8 mouse cellular contexts compared by ENCODE assay signal in the genomic region with DNA sequence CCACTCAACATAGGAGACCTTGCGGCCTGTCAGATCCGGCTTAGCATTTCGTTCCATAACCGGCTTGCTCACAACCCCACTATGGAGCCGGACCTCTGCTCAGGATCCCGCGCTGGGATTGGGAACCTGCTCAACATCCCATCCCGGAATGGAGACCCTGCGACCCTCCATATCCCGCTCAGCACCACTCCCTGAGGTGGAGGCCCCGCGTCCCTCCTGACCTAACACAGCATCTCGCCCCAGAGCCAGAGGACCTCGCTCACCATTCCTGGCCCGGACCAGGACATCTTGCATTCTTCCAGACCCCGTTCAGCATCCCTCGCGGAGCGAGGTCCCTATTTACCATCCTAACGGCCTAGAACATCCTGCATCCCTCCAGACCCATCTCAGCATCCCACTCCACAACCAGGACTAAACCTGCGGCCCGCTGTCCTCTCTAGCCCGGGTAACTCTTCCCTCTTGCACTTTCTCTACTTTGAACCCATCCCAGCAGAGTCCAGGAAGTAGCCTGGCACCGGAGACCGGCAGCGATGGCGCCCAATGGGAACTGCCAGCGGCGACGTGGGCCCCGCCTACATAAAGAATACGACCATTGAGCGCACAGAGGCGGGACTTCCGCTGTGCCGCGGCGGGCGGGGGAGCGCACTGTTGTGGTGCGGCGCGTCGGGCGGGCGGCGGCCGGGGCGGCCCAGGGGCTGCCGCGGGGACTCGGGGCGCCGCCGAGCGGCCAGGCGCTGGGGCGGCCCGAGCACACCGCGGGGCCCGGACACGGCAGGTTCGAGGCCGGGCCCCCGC. TPM values are rescaled to one million over a fixed set of nuclear protein-coding genes. Genes with fewer than 3 reads are reported as not detected.
A peak's percentile ranks its signal among the peaks of the same experiment; 100 is the strongest.
DNase-seq lines count a peak whose midpoint lies in the region; ATAC-seq and TF ChIP-seq lines count a peak whose summit lies in the region.

Sap30l (plus strand) TSS at position 667 of the 795 bp plus-strand sequence.

- peak within 1 kb of the TSS; percentile 88 for H3K9ac ChIP-seq in hindbrain, embryonic 14.5 days

- peaks cover 22% of the 10 kb centered on the region for H3K4me1 ChIP-seq in hindbrain, embryonic 14.5 days (replicated peaks; ENCODE audit: control insufficient read depth, insufficient read depth, low read length)

- ATAC-seq in Patski = peak; percentile 97
- peak; percentile 96 for ATAC-seq in hindbrain, embryonic 14.5 days (ENCODE audit: low FRiP score)

- in situ Hi-C loops in Patski (cut with MboI; ENCODE audit: low pct_unique_long_range_greater_than_20kb) = no loop called here

- no peaks in the 10 kb centered on the region for H3K9me3 ChIP-seq in hindbrain, embryonic 14.5 days (ENCODE audit: control insufficient read depth, low read length)

- WGBS in hindbrain, embryonic 14.5 days = under 1% methylated on average over 48 of the region's 66 CpGs

- peak; percentile 69 for DNase-seq in Patski (ENCODE audit: low read depth, low spot score)
- peak; percentile 97 to 98 for DNase-seq in cerebellum, postnatal 14 days
- peak; percentile 94 to 97 for DNase-seq in frontal cortex, postnatal 25 days (ENCODE audit: low spot score in 2 of 2)
- peak; percentile 96 for DNase-seq in hindbrain, embryonic 14.5 days (ENCODE audit: low spot score)
- DNase-seq in layer of hippocampus, postnatal 36 days = peak; percentile 95
- peak; percentile 99 for DNase-seq in lung, postnatal 36 days
- peak; percentile 97 for DNase-seq in retina, postnatal 1 day
- peak; percentile 95 for DNase-seq in urinary bladder, adult 18-20 months (ENCODE audit: low spot score in 2 of 2)

- peak within 1 kb of the TSS; percentile 53 for H3K27ac ChIP-seq in hindbrain, embryonic 14.5 days

- no peaks in the 10 kb centered on the region for H3K27me3 ChIP-seq in Patski
- no peaks in the 10 kb centered on the region for H3K27me3 ChIP-seq in hindbrain, embryonic 14.5 days (ENCODE audit: control insufficient read depth, insufficient read depth, low read length)

- TF ChIP-seq CTCF in Patski (IDR thresholded peaks at IDR 0.05) = no peak

- POLR2A ChIA-PET in Patski (lab: Charles Lee) = no interaction called here

- H3K36me3 ChIP-seq in hindbrain, embryonic 14.5 days (replicated peaks; ENCODE audit: control insufficient read depth, insufficient read depth) = peaks cover 4% of the 10 kb centered on the region; the same call in 1 of the 2 replicates

- H3K4me3 ChIP-seq in hindbrain, embryonic 14.5 days (replicated peaks; ENCODE audit: low read length) = peak within 1 kb of the TSS; percentile 93

- H3K4me2 ChIP-seq in hindbrain, embryonic 14.5 days (replicated peaks) = peak within 1 kb of the TSS; percentile 97

- CTCF ChIA-PET in Patski (lab: Charles Lee) = no interaction called here

RNA-seq across cellular contexts. Expression of gene Sap30l, which starts in this region (rescaled TPM):
- polyA plus RNA-seq in Patski (2021) = 47.9 TPM
- polyA plus RNA-seq in hindbrain, embryonic 14.5 days (2014; fragmentation: Nextera tagmentation; extraction: Ambion mirVana) = 12.6 and 15.5 TPM in 2 replicates
- 10 to 100 TPM; 53.9 to 55.0 TPM for total RNA-seq in layer of hippocampus, postnatal 36 days (2021)

Comparison
In these comparisons a context has a peak if more than half of its experiments do, and no peak if none do; other contexts are left out.
1. Peak in every context shown above with its lines: DNase-seq, ATAC-seq, H3K4me3 ChIP-seq and H3K27ac ChIP-seq.